Mouse (Mus musculus): Measurements from ENCODE around the gene Sulf2.

Gene Sulf2

DNA sequence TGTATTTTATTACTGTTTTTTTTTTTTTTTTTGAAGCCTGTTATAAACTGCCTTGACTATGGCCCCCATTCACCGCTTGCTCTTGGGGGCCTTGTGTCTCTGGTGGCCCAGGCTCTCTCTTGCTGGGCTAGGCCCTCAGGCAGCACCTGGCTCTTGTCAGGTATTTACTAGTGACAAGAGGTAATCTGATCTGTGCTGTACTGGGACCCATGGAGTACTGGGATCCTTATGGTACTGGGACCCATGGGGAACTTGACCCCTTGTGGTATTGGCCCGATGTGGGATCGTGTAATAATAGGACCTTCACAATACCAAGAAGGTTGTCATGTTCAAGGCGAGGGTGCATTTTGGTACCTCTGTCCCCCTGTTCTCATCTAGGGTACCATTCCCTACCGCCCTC is 4.9 kb downstream of the Sulf2 start:
- DNase-seq (ENCODE audit: extremely low read depth, low read depth): no peak

GRCm38 (mm10) chr2:166149482-166149881 is 6.0 kb downstream of the Sulf2 start:
- DNase-seq (ENCODE audit: extremely low read depth, low read depth): no peak

DNA sequence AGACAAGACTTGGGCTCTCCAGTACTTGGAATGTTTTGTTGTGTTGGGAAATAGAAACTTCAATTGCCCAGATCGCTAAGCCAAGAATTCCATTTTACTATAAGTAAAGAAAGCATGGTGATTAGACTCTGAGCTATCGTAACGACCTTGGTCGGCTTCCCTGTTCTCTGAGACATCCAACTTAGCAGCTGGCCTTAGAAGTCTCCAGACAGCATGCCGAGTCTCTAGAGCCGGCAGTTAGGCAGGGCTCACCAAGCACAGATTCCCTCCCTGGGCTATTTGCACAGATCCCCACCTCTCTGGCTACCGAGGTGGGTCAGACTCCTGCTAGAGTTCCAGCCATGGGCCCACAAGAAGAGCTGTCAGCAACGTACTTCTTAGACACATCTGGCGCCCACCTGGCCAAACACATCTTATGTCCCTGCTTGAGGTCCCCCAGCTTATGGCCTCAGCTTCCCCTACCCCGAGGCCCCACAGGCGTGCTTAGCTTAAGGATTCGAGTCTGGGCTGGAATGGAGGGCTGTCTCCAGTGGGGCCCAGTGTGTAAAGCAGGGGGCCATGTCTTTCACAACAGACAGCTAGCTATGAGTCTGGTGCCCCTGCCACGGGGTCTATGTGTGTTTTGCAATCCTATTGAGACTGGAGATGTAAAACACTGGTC is 6.7 kb downstream of the Sulf2 start:
- no peak for DNase-seq (ENCODE audit: extremely low read depth, low read depth)

- no peak for DNase-seq (ENCODE audit: extremely low read depth, low read depth)
These were observed 7.4 kb downstream of the Sulf2 start for GRCm38 (mm10) chr2:166147930-166148651.

DNA sequence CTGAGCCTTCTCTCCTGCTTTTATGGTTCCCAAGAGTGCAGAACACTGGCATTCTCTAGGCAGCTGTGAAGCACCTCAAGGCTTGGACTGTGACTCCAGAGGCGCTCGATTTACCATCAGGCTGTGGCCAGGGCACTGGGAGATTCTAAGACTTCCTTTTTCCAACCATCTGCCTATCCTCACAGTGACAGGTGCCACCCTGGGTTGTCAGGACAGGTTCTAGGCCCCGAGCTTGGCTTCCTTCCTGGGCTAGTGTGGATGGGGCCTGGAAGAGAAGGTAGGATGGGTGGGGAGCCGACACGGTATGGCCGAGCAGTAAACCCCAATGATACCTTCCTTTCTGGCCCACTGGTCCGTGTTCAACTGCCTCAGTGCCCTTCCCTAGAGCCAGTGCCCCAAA is 9.0 kb downstream of the Sulf2 start:
- no peak for DNase-seq (ENCODE audit: extremely low read depth, low read depth)

DNA sequence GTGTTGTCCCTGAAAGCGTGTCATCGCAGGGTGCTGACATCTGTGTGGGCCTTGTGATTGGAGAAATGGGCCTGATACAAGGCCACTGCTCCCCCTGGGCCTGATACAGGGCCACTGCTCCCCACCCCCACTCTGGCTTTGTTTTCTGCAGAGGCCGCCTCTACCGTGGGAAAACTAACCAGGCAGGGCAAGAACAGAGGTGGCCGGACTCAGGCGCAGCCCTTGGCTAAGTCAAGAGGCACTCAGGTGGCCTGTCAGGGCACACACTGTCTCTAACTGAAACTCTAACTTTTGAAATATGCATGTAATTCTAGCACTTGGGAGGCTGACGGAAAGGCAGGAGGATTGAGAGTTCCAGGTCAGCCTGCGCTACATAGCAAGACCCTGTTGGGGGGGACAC is 10.4 kb downstream of the Sulf2 start:
- DNase-seq (ENCODE audit: extremely low read depth, low read depth): no peak

GRCm38 (mm10) chr2:166143871-166144270 is 11.6 kb downstream of the Sulf2 start:
- DNase-seq (ENCODE audit: extremely low read depth, low read depth): no peak

DNA sequence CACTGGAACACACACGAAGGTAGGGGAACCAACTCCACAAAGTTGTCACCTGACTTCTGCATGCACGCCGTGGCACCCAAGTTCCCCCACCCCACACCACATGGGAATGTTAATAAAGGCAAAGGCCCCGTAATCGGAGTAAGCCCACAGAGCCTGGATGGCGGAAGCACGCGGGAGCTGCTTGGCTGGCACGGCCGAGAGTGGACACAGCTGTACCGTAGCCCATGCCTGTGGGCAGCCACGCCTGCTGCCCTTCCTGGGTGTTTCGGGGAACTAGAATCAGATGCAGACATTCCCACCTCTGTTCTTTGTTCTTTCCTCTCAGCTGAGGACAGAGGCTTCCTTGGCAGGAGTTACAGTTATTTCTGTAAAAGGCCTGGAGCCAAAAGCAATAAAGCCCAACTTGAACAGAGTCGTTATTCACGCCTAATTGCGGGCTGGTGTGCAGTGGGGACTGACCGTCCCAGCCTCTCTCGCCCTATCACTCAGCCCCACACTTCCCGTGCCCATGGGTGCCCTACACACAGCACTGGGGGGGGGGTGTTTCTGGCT is 12.8 kb downstream of the Sulf2 start:
- no peak for DNase-seq (ENCODE audit: extremely low read depth, low read depth)

GRCm38 (mm10) chr2:166141910-166142309 is 13.6 kb downstream of the Sulf2 start:
- DNase-seq (ENCODE audit: extremely low read depth, low read depth): no peak

DNA sequence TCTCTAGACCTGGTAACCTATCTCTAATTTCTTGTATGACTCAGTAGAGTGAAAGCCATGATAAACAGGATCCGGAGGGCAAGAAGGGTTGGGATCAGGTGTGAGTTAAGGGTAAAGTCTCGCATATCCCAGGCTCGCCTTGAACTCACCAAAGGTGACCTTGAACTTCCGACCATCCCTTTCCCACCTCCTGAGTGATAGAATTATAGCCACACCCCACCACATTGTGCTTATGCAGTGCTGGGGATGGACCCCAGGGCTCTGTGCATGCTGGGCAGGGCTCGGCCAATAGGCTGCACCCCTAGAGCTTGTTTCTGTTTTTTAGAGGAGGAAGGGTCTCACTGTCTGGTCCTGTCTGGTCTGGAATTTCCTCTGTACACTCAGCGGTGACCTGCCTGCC is 14.4 kb downstream of the Sulf2 start:
- DNase-seq (ENCODE audit: extremely low read depth, low read depth): no peak

- DNase-seq (ENCODE audit: extremely low read depth, low read depth): no peak
These were observed 15.0 kb downstream of the Sulf2 start for GRCm38 (mm10) chr2:166140427-166140826.

DNA sequence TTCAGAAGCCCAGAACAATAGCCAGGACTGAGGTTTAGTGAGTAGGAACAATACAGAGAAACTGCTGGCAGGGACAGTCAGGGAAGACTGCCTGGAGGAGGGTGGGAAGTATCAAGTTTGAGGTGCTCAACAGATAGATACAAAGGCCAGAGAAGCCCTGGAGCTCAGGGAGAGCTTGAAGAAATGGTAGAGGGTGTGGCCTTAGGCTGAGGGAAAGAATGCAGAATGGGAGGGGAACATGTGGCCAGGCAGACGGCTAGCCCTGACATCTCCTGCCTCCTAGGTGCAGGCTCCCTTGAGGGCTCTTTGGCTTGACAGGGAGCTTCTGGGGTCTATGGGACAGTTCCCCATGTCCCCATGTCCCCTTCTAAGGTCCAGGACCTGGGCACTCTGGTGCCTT is 17.2 kb downstream of the Sulf2 start:
- no peak for DNase-seq (ENCODE audit: extremely low read depth, low read depth)

- no peak for DNase-seq (ENCODE audit: extremely low read depth, low read depth)
These were observed 18.0 kb downstream of the Sulf2 start for GRCm38 (mm10) chr2:166137467-166137866.

GRCm38 (mm10) chr2:166135711-166136485 is 19.6 kb downstream of the Sulf2 start:
- no peak for DNase-seq (ENCODE audit: extremely low read depth, low read depth)

DNA sequence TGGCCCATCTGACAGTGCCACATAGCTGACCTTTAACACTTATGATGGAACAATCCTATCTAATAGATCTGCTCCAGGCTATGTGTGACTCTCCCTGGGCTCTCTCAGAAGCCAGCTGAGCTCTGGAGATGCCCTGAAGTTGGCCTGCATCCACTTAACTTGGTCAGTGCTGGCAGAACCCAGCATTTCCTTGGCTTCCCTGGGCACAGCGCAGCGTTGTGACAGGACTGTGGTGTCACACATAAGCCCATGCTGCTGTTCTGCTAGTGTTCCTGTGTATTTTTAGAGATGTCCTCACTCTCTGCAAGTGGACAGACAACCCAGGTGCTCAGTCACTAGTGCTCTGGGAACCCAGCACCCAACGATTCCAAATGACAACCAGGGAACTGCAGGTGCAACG is 26.7 kb downstream of the Sulf2 start:
- DNase-seq (ENCODE audit: extremely low read depth, low read depth): no peak

DNA sequence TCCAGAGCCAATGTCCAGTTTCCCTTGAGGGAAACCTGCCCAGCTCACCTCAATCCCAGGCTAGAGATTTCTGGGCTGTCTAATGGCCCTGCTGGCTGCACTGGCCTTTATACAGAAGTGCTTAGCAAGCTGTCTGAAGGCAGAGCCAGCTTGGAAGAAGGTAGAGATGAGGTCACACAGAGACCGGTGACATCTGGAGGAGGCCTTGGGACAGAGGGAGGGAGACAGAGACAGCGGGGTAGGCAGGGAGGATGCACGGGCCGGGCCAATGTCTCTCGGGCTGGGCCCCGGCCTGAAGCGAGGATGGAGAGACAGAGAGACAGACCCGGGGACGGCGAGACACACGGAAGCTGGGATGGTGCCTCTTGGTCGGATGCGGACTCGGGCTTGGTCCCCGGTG is 27.4 kb downstream of the Sulf2 start:
- no peak for DNase-seq (ENCODE audit: extremely low read depth, low read depth)

- DNase-seq (ENCODE audit: extremely low read depth, low read depth): no peak
These were observed 29.1 kb downstream of the Sulf2 start for GRCm38 (mm10) chr2:166126343-166126742.

DNA sequence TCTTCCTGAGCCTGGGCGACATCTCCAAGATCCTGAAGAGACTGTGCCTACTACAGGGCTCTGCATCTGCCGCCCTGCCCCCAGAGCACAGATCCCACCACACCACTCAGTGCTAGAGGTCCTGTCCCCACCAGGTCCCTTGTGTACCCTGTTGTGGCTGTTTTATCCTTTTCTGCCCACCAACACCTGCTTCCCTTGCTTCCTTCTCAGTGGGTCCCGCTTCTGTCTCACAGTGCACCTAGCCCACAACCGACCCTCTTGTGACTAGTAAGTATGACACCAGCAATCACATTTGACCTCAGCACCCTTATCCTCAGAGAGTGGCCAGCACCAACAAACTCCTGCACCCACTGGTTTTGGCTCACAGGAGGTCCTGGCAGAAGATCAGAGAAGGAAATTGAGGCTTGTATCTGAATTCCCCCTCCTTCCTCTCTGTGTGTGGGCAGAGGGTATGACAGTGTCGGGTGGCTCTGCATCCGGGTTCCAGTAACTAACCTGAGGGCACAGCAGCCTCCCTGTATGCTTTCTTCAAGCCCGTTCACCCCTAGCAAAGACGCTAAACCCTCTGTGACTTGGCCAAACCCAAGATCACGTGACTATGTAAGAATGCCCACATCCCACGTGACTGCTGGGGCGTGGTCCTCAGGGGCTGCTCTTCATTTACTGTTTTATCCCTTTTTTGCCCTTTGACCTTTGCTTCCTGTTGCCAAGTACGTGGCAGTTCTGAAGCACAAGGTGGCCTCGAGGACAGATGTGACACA is 29.8 kb downstream of the Sulf2 start:
- no peak for DNase-seq (ENCODE audit: extremely low read depth, low read depth)

DNA sequence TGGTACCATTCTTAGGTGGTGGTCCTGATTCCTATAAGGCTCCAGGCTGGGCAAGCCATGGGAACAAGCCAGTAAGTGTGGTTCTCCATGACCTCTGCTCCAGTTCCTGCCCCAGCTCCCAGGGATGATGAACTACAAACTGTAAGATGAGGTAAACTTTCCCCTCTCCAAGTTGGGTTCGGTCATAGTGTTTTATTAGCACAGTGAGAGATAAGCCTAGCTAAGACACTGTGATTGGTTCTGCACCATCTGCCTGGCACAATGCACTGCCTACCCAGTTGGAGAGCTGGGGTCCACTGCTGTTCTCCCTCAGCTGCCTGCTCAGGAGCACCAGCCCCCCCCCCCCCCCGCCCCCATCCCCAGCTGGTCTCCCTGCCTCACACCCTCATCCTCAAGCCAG is 30.4 kb downstream of the Sulf2 start:
- DNase-seq (ENCODE audit: extremely low read depth, low read depth): no peak

- DNase-seq (ENCODE audit: extremely low read depth, low read depth): no peak
These were observed 32.7 kb downstream of the Sulf2 start for GRCm38 (mm10) chr2:166122781-166123180.

DNA sequence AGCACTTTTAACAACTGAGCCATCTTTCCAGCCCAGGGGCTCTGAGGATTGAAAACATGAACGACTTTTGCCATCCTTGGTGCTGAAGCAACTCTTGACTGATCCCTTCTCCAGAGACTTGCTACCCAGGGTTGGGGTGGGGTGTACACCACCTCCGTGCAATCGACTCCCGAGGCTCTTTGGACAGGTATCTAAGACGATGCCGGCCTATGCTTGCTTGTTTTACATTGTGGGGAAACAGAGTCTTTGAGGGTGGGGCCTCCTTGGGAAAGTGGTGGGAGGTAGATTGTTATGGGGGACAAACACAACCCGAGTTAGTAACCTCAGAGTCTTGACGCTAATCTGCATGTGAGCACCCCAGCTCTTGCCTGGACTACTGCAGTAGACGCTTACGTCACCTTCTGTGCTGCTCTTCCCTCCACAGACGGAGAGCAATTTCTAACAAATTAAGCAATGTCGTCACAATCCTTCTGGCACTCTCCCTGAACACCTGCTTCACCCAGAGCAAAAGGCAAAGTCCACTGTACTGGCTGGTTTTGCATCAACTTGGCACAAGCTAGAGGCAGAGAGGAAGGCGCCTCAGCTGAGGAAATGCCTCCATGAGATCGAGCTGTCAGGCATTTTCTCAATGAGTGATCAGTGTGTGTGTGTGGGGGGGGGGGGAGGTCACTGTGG is 33.6 kb downstream of the Sulf2 start:
- no peak for DNase-seq (ENCODE audit: extremely low read depth, low read depth)

All from MEL-GATA-1-ER (cell line).